Mouse (Mus musculus): ENCODE results near the gene Slc9a6. TPM values are rescaled to one million over a fixed set of nuclear protein-coding genes. Genes with fewer than 3 reads are reported as not detected.

Slc9a6 gene
- total RNA-seq, 2 experiments from 2014 or later = 20.7 to 23.0 TPM

Small RNA genes lying within 50 kb of the gene (microRNA-seq; reads per million reads assigned to microRNA genes)
- gene Mir5116 = 1.4 reads per million

Other genes with a start within 250 kb of the Slc9a6 start
- under 1 TPM; 0.16 to 0.34 TPM for gene Smim10l2a, start 235.2 kb upstream of the Slc9a6 start, total RNA-seq (2021)
- 1 to 10 TPM in 1 of 2 experiments, not detected in 1; 2.3 TPM for gene Gm2174, start 161.8 kb upstream of the Slc9a6 start, total RNA-seq (2021)
- 1 to 10 TPM; 6.3 to 6.6 TPM for gene Ints6l, start 154.9 kb upstream of the Slc9a6 start, total RNA-seq (2021)
- not detected for gene Gm10477, start 85.0 kb upstream of the Slc9a6 start, total RNA-seq (2021)
- not detected for gene Gm648, start 60.2 kb upstream of the Slc9a6 start, total RNA-seq (2021)
- 10 to 100 TPM; 29.9 to 33.3 TPM for gene Mmgt1, start 11.7 kb upstream of the Slc9a6 start, total RNA-seq (2021)
- gene Fhl1, start 122.0 kb downstream of the Slc9a6 start, total RNA-seq (2021) = 100 to 1,000 TPM; 114 to 123 TPM
- gene Map7d3, start 212.6 kb downstream of the Slc9a6 start, total RNA-seq (2021) = under 1 TPM; 0.50 to 0.73 TPM